Mouse (Mus musculus): ENCODE data around the gene Prkaca.

GRCm38 (mm10) chr8:83964015-83964765 lies 8.6 kb upstream of the Prkaca start:
- no peak for TF ChIP-seq POLR2A (IDR thresholded peaks at IDR 0.05; ENCODE audit: insufficient read length, low read depth)
- no peak for TF ChIP-seq E2F4 (IDR thresholded peaks at IDR 0.05; ENCODE audit: insufficient read depth)
- no peak for TF ChIP-seq TCF12 (IDR thresholded peaks at IDR 0.05; ENCODE audit: insufficient read depth, poor library complexity, severe bottlenecking)
- TF ChIP-seq USF1 (IDR thresholded peaks at IDR 0.05; ENCODE audit: low read depth) = no peak
- TF ChIP-seq TCF3 (IDR thresholded peaks at IDR 0.05; ENCODE audit: insufficient read length, low read depth) = no peak

Data from myocyte (in vitro differentiated cells).